Mouse (Mus musculus) megakaryocyte-erythroid progenitor cell, adult 5-6 weeks (primary cell): ENCODE results near the gene Thra. TPM values are rescaled to one million over a fixed set of nuclear protein-coding genes. Genes with fewer than 3 reads are reported as not detected.

Source experiments
- ATAC-seq: replicated peaks from 2 replicates; pipeline ENCODE4 v1.8.0; 2016; ENCODE audit warnings: mild to moderate bottlenecking, inconsistent platforms; ENCODE audit not compliant: severe bottlenecking, poor library complexity, low FRiP score, low TSS enrichment
- total RNA-seq, 2 experiments: library from RNA; stranded (forward) in 1 of 2; stranded (reverse) in 1 of 2; fragments of 200-1000, 215-1000 nt in 1 of 2; fragments of >200 nt in 1 of 2; fragmentation: Nextera tagmentation in 1 of 2; gene quantifications; 2 replicates each; pipeline ENCODE4 v1.2.3; 2014 to 2017

Gene Thra
- total RNA-seq, 2 experiments from 2014 or later: 20.4 to 51.0 TPM

- ATAC-seq: no peak
Observed at GRCm38 (mm10) chr11:98771844-98772525, 31.5 kb downstream of the Thra start.

- ATAC-seq: no peak
Observed at GRCm38 (mm10) chr11:98772667-98773171, 32.3 kb downstream of the Thra start.

- peak; percentile 89 for ATAC-seq
Observed at GRCm38 (mm10) chr11:98773635-98774295, 33.3 kb downstream of the Thra start.

- ATAC-seq: no peak
Observed at GRCm38 (mm10) chr11:98774582-98775347, 34.3 kb downstream of the Thra start, which contains the start of gene Nr1d1. Gene Nr1d1 (minus strand): TSS chr11:98775333.

- ATAC-seq: peak; percentile 69
Observed at GRCm38 (mm10) chr11:98775348-98776051, 35.1 kb downstream of the Thra start.

- ATAC-seq: no peak
Observed at GRCm38 (mm10) chr11:98776052-98776764, 35.8 kb downstream of the Thra start.

GRCm38 (mm10) chr11:98776843-98777590, 36.6 kb downstream of the Thra start:
- no peak for ATAC-seq

GRCm38 (mm10) chr11:98777888-98778287, 37.5 kb downstream of the Thra start:
- no peak for ATAC-seq

- no peak for ATAC-seq
Observed at GRCm38 (mm10) chr11:98781851-98782512, 41.5 kb downstream of the Thra start.

- ATAC-seq: no peak
Observed at GRCm38 (mm10) chr11:98782651-98783235, 42.3 kb downstream of the Thra start.

- ATAC-seq: peak; percentile 77
Observed at GRCm38 (mm10) chr11:98783236-98783696, 42.8 kb downstream of the Thra start.

- ATAC-seq: no peak
Observed at GRCm38 (mm10) chr11:98784139-98784538, 43.7 kb downstream of the Thra start.

- no peak for ATAC-seq
Observed at GRCm38 (mm10) chr11:98785214-98785613, 44.8 kb downstream of the Thra start.

- no peak for ATAC-seq
Observed at GRCm38 (mm10) chr11:98785772-98786281, 45.4 kb downstream of the Thra start.

GRCm38 (mm10) chr11:98786359-98787214, 46.1 kb downstream of the Thra start:
- ATAC-seq: peak; percentile 45; the same call in 1 of the 2 replicates

- ATAC-seq: no peak
Observed at GRCm38 (mm10) chr11:98787229-98787628, 46.8 kb downstream of the Thra start.
